Mouse (Mus musculus) heart, postnatal 0 days (tissue): ENCODE results near the gene Slc4a1. TPM values are rescaled to one million over a fixed set of nuclear protein-coding genes. Genes with fewer than 3 reads are reported as not detected.

Source experiments
- ATAC-seq: fragments of 200-750 bp; cut with Nextera tagmentation; 2 replicates; pipeline ENCODE4 v1.8.0; 2017; ENCODE audit warnings: low read depth, moderate number of reproducible peaks, moderate library complexity; ENCODE audit not compliant: insufficient read depth
- DNase-seq: peaks from one replicate; pipeline ENCODE4 v3.0.0-alpha.2; 2016; ENCODE audit warnings: low spot score
- H3K27ac ChIP-seq: fragments of 300-500 bp; sonication (generic); 2 replicates; pipeline ENCODE4 v1.5.1; 2014; ENCODE audit warnings: low read depth, mild to moderate bottlenecking
- H3K27me3 ChIP-seq: fragments of 300-500 bp; sonication (generic); 2 replicates; pipeline ENCODE4 v1.6.1; 2014; ENCODE audit warnings: low read length, mixed read lengths; ENCODE audit not compliant: control insufficient read depth, insufficient read depth
- H3K36me3 ChIP-seq: fragments of 300-500 bp; sonication (generic); replicated peaks from 2 replicates; pipeline ENCODE4 v1.6.1; 2014; ENCODE audit warnings: low read length, mixed read lengths; ENCODE audit not compliant: control insufficient read depth, insufficient read depth
- H3K4me1 ChIP-seq: fragments of 300-500 bp; sonication (generic); 2 replicates; pipeline ENCODE4 v1.6.1; 2014; ENCODE audit warnings: antibody characterized with exemption; ENCODE audit not compliant: control insufficient read depth, insufficient read depth
- H3K4me2 ChIP-seq: fragments of 300-500 bp; sonication (generic); 2 replicates; pipeline ENCODE4 v1.6.1; 2014; ENCODE audit warnings: low read depth, mild to moderate bottlenecking, low read length, moderate library complexity
- H3K4me3 ChIP-seq: fragments of 300-500 bp; sonication (generic); 2 replicates; pipeline ENCODE4 v1.5.1; 2014; ENCODE audit warnings: low read depth, low read length
- H3K9ac ChIP-seq: fragments of 300-500 bp; sonication (generic); replicated peaks from 2 replicates; pipeline ENCODE4 v1.6.1; 2014; ENCODE audit warnings: low read depth, low read length, mixed read lengths
- H3K9me3 ChIP-seq: fragments of 300-500 bp; sonication (generic); replicated peaks from 2 replicates; pipeline ENCODE4 v1.6.1; 2016; ENCODE audit warnings: low read length; ENCODE audit not compliant: control insufficient read depth
- CTCF ChIP-seq: IDR thresholded peaks from 2 replicates; pipeline ENCODE4 v1.5.1; 2016; ENCODE audit warnings: antibody characterized with exemption, control low read depth, low read depth
- EP300 ChIP-seq: IDR thresholded peaks from 2 replicates; pipeline ENCODE4 v1.6.1; 2016; ENCODE audit warnings: antibody characterized with exemption, low read depth
- WGBS: fragments of 180-500 bp; shearing (Covaris S2); extraction: QIAGEN DNeasy Blood & Tissue Kit; methylation state at CpG from one replicate; pipeline ENCODE4 v1.1.7; 2014; 5-methylcytosine and 5-hydroxymethylcytosine counted together
- polyA plus RNA-seq: library from polyadenylated mRNA; unstranded; fragments of >200 nt; fragmentation: Nextera tagmentation; extraction: Ambion mirVana; gene quantifications from 2 replicates; pipeline ENCODE4 v1.2.1, GENCODE M21; 2015
- total RNA-seq: library from RNA; depleted of rRNA; stranded (reverse); fragments of >200 nt; gene quantifications from 2 replicates; pipeline ENCODE4 v1.2.3, GENCODE M21; 2014; ENCODE audit warnings: low replicate concordance

Slc4a1 gene
- total and polyA plus RNA-seq, 2 experiments from 2014 or later: 3.1 to 7.5 TPM

- DNase-seq (no peak), ATAC-seq (no peak)
- TF ChIP-seq CTCF (no peak), EP300 (no peak)
- Histone ChIP-seq H3K4me3 (no peak overlapping the region), H3K4me2 (no peak overlapping the region), H3K36me3 (no peaks in the 10 kb centered on the region), H3K4me1 (peaks cover 11% of the 10 kb centered on the region; the same call in 1 of the 2 replicates), H3K9ac (no peak overlapping the region), H3K9me3 (no peaks in the 10 kb centered on the region), H3K27me3 (no peaks in the 10 kb centered on the region), H3K27ac (no peak overlapping the region)
These were observed 32.9 kb downstream of the Slc4a1 start for GRCm38 (mm10) chr11:102333061-102333460.

GRCm38 (mm10) chr11:102331806-102332205, 34.2 kb downstream of the Slc4a1 start:
- no peak for ATAC-seq
- Histone ChIP-seq H3K4me3 (no peak overlapping the region), H3K27ac (no peak overlapping the region), H3K9ac (no peak overlapping the region), H3K4me2 (no peak overlapping the region), H3K36me3 (no peaks in the 10 kb centered on the region), H3K27me3 (no peaks in the 10 kb centered on the region), H3K9me3 (no peaks in the 10 kb centered on the region), H3K4me1 (peaks cover 11% of the 10 kb centered on the region; the same call in 1 of the 2 replicates)
- TF ChIP-seq CTCF: no peak
- TF ChIP-seq EP300: no peak
- 22% methylated on average over 4 of the region's 4 CpGs for WGBS
- no peak for DNase-seq

DNA sequence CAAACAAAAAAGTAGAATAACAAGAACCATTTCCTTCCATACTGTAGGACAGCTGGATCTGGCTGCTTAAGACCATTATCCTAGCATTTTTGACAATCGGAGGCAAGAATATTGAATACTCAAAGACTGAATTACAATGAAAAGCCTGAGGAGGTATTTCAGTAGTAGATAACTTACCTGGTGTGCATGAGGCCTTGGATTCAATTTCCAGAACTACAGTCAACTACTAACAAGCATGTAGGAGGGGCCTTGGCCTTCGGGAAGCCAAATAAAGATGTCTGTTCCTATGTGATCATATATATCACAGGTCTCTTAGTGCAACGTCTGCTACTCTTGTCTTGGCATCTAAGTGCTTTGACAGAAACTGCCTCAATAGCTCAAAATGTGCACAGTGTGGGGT, 36.0 kb downstream of the Slc4a1 start:
- Histone ChIP-seq H3K9ac (no peak overlapping the region), H3K27ac (no peak overlapping the region), H3K36me3 (no peaks in the 10 kb centered on the region), H3K9me3 (no peaks in the 10 kb centered on the region), H3K4me3 (no peak overlapping the region), H3K27me3 (no peaks in the 10 kb centered on the region), H3K4me2 (no peak overlapping the region), H3K4me1 (peaks cover 1% of the 10 kb centered on the region; the same call in 1 of the 2 replicates)
- TF ChIP-seq EP300 (no peak), CTCF (no peak)
- WGBS: 81% methylated on average over 3 of the region's 3 CpGs
- no peak for ATAC-seq
- no peak for DNase-seq

DNA sequence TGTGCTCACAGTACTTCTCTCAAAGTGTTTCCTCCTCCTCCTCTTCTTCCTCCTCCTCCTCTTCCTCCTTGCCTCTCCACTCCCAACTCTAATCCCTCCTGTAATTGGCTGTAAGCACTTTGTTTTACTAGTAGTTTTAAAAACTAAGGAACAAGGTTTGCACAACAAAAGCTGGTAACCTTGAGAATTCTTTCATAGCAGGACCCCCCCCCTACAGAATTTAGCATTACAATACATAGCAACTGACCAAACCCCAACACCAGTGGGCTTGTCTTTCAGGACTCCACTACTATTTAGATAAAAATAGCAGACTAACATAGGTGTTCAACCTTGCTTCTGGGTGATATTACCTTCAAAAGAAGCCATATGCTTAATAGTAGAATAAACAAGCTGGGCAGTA, 36.5 kb downstream of the Slc4a1 start:
- TF ChIP-seq CTCF (no peak), EP300 (no peak)

GRCm38 (mm10) chr11:102327839-102328238, 38.2 kb downstream of the Slc4a1 start:
- no peak for ATAC-seq
- TF ChIP-seq EP300 (no peak), CTCF (no peak)
- H3K36me3 ChIP-seq: no peaks in the 10 kb centered on the region

More for the DNA sequence above, 36.5 kb downstream of the Slc4a1 start:
- Histone ChIP-seq H3K27ac (no peak overlapping the region), H3K27me3 (no peaks in the 10 kb centered on the region), H3K4me2 (no peak overlapping the region), H3K9ac (no peak overlapping the region), H3K4me1 (no peaks in the 10 kb centered on the region; the same call in 1 of the 2 replicates), H3K4me3 (no peak overlapping the region), H3K36me3 (no peaks in the 10 kb centered on the region), H3K9me3 (no peaks in the 10 kb centered on the region)
- ATAC-seq (no peak), DNase-seq (no peak)

GRCm38 (mm10) chr11:102327250-102327649, 38.8 kb downstream of the Slc4a1 start:
- Histone ChIP-seq H3K4me2 (no peak overlapping the region), H3K36me3 (no peaks in the 10 kb centered on the region), H3K27ac (no peak overlapping the region), H3K9ac (no peak overlapping the region), H3K4me1 (no peaks in the 10 kb centered on the region), H3K4me3 (no peak overlapping the region), H3K9me3 (no peaks in the 10 kb centered on the region), H3K27me3 (no peaks in the 10 kb centered on the region)
- TF ChIP-seq CTCF (no peak), EP300 (no peak)
- 48% methylated on average over 5 of the region's 5 CpGs for WGBS
- ATAC-seq (0 out of 2 replicates have a peak, but pooled peaks have one; percentile 24), DNase-seq (peak; percentile 45)

More at GRCm38 (mm10) chr11:102327839-102328238, 38.2 kb downstream of the Slc4a1 start:
- Histone ChIP-seq H3K4me2 (no peak overlapping the region), H3K9ac (no peak overlapping the region), H3K4me3 (no peak overlapping the region), H3K27me3 (no peaks in the 10 kb centered on the region), H3K4me1 (no peaks in the 10 kb centered on the region), H3K27ac (no peak overlapping the region), H3K9me3 (no peaks in the 10 kb centered on the region)
- no peak for DNase-seq
- 72% methylated on average over 7 of the region's 7 CpGs for WGBS
